Mouse (Mus musculus) embryo, embryonic 10 days (tissue): ENCODE results near the gene Cmtm6.

Experiments
- DNase-seq: peaks from one replicate; pipeline ENCODE4 v3.0.0-alpha.2; 2015; ENCODE audit warnings: low spot score

The Cmtm6 gene

GRCm38 (mm10) chr9:114798845-114799244, 67.9 kb downstream of the Cmtm6 start:
- peak; percentile 82 for DNase-seq
